Mouse (Mus musculus) cortical plate, adult 2 months (tissue): ENCODE data around the gene Tcp11l2.

Experiments
- CTCF ChIP-seq: fragments of 200-500 bp; IDR thresholded peaks from 2 replicates; pipeline ENCODE4 v1.5.1; 2011; ENCODE audit warnings: mild to moderate bottlenecking, control low read depth, low read length; ENCODE audit not compliant: insufficient read depth; ENCODE audit errors: extremely low read depth
- POLR2A ChIP-seq: fragments of 200-500 bp; IDR thresholded peaks from 2 replicates; pipeline ENCODE4 v1.6.1; 2011; ENCODE audit warnings: mild to moderate bottlenecking, low read length, control low read depth; ENCODE audit not compliant: insufficient read depth; ENCODE audit errors: extremely low read depth

GRCm38 (mm10) chr10:84562567-84563554 is 13.6 kb upstream of the Tcp11l2 start:
- TF ChIP-seq POLR2A (no peak), CTCF (no peak)
